Mouse (Mus musculus) cerebellum, postnatal 10 days (tissue): ENCODE measurements around the gene Gle1.
A peak's percentile ranks its signal among the peaks of the same experiment; 100 is the strongest.
"Not testable (repeated sequence)": the region's sequence is repeated elsewhere in the genome, so short reads cannot be mapped to it uniquely, and the experiment has no call there.

Experiments used
- DNase-seq, 2 experiments: peaks; one replicate each; pipeline ENCODE4 v3.0.0; 2021; ENCODE audit warnings: mixed read lengths in 2 of 2

Gle1 gene

GRCm38 (mm10) chr2:29934906-29935599, at the start of gene Gle1:
Gle1 (plus strand) TSS chr2:29935426.
- peak; percentile 98 to 99 for DNase-seq

DNA sequence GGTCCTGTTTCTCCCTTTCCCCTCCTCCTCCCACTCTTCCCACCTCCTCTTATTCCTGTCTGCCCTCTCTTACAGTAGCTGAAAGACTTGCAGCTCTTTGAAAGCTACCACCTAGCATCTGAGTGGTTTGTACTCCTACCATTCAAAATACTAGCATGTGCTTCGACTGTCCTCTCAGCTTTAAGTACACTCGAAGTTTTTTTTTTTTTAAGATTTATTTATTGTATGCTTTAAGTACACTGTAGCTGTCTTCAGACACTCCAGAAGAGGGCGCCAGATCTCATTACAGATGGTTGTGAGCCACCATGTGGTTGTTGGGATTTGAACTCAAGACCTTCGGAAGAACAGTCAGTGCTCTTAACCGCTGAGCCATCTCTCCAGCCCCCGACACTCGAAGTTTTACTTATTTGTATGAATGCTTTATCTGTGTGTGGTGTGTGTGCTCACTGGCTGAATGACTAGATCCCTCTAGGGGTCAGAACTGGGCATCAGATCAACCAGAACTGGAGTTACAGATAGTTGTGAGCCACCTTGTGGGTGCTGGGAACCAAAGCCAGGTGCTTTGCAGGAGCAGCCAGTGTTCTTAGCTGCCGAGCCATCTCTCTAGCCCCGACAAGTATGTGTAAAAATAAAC, 48.5 kb upstream of the Gle1 start:
- DNase-seq, result not testable (repeated sequence)

DNA sequence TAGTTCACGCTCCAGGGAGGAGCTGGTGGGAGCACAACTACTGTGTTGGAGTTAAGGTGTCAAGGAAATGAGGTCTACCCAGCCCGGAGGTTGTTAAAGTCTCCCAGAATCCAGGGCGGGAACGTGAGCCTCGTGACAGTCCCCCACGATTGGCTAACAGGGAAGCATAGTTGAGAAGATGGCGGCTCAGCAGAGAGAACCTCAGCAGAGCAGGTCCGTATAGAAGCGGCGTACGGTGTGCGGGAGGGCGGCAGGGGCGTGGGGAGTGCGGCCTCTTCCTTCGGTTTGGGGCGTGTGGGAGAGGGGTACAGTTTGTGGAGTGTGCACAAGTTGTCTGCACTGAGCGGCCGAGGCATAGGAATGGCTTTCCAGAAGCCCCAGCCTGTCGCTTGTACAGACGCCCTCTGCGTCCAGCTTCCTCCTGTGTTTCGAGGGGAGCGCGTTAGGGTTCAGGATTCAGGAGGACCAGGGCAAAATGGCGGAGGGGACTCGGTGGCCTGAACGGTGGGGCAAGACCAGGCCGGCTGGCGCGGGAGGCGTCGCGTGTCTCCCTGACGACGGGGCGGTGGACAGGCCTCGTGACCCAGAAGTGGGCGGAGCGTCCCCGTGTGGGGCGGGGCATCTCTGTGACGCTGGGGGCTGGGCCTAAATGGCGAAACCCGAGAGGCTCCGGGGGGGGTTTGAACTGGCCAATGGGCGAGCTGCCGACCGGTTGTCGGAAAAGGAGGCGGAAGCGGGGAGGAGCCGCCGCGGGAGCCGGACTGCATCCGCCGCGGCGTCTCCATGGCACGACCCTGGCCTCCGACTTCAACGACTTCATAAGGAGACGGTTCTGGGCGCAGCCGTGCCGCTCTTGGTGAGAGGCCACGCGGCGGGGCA, 45.9 kb upstream of the Gle1 start, which contains the start of gene Odf2:
Odf2 (plus strand) TSS at position 156 of the 879 bp plus-strand sequence.
- peak; percentile 100 for DNase-seq

GRCm38 (mm10) chr2:29889991-29890833, 45.0 kb upstream of the Gle1 start:
- peak; percentile 87 to 89 for DNase-seq

GRCm38 (mm10) chr2:29891773-29892172, 43.5 kb upstream of the Gle1 start:
- DNase-seq, result no peak

GRCm38 (mm10) chr2:29896071-29896470, 39.2 kb upstream of the Gle1 start:
- DNase-seq, result no peak

- no peak for DNase-seq
These were observed 37.9 kb upstream of the Gle1 start for GRCm38 (mm10) chr2:29897366-29897765.

GRCm38 (mm10) chr2:29898081-29898480, 37.1 kb upstream of the Gle1 start:
- DNase-seq, result peak; percentile 28 to 52

- no peak for DNase-seq
These were observed 33.0 kb upstream of the Gle1 start for GRCm38 (mm10) chr2:29902194-29902593.

GRCm38 (mm10) chr2:29908171-29908570, 27.1 kb upstream of the Gle1 start:
- DNase-seq, result not testable (repeated sequence)

DNA sequence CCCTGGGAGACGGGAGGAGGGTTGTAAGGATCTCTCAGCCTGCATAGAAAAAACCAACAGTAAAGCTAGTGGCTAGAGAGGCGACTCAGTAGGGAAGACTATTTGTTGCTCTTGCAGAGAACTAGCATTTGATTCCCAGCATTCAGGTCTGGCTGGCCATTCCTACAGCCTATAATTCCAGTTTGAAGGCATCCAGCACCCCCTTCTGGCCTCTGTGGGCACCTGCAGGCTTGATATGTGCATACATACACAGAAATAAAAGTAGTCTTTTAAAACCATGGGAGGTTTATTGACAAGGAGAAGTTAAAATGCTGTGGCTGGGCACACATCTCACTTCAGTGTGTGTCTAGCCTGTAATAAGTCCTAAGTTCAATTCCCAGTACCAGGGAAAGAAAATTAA, 25.2 kb upstream of the Gle1 start:
- DNase-seq, result peak in 1 of 2 experiments; percentile 35

DNA sequence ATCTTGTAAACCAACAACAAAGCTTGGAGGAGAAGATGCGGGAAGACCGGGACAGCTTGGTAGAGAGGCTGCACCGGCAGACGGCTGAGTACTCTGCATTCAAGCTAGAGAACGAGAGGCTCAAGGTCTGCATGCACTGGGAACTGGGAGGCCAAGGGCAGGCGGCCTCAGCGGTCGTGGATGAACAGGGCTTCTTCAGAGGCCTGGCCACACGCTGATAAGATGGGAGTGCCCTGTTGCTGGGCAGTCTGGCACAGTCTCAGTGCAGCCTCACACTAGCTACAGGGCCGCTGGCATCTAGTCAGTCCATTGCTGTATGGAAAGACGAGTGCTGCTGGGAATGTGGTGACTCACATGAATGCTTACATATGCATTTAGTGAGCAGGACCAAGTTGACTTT, 17.6 kb upstream of the Gle1 start:
- no peak for DNase-seq

DNA sequence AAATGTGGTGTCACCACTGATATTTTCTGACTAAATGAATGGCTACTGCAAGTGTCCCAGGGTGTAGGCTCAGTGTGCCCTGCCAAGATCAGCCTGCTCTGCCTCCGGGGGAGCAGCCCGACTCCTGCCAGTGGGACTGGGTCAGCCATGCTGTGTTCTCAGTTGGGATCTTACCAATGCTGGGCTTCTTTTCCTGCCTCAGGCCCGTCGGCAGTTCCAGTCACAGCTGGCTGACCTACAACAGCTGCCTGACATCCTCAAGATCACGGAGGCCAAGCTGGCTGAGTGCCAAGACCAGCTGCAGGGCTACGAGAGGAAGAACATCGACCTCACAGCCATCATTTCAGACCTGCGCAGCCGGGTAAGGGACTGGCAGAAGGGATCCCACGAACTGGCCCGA, 13.2 kb upstream of the Gle1 start:
- DNase-seq, result peak; percentile 47 to 55

GRCm38 (mm10) chr2:29926542-29926941, 8.7 kb upstream of the Gle1 start:
- no peak for DNase-seq

DNA sequence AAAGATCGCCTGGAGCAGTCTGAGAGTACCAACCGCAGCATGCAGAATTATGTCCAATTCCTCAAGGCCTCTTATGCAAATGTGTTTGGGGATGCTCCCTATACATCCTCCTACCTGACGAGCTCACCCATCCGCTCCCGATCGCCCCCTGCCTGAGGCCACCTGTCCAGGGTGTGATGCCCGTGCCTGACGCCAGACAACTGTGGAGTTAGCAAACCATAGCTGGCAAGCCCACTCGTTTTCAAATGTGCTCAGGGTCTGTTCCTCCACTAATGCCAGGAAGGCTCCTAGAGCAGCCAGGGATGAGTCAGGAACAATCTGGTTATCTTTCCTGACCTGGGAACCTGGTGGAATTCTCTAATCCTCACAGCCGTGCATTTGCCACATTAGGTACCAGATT, 4.7 kb upstream of the Gle1 start:
- peak; percentile 97 to 98 for DNase-seq

GRCm38 (mm10) chr2:29931194-29931593, 4.0 kb upstream of the Gle1 start:
- DNase-seq, result peak; percentile 36 to 48

DNA sequence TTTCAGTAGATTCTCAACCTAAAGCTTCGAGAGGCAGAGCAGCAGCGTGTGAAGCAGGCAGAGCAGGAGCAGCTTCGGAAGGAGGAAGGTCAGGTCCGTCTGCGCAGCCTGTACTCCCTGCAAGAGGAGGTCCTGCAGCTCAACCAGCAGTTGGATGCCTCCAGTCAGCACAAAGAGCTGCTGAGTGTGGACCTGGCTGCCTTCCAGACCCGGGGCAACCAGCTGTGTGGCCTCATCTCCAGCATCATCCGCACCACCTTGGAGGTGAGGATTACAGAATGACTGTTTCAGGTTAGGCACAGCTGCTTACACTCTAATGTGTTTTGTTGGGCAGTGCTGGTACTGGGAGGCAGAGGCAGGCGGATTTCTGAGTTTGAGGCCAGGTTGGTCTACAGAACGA, 4.8 kb downstream of the Gle1 start:
- no peak for DNase-seq

- no peak for DNase-seq
These were observed 5.6 kb downstream of the Gle1 start for GRCm38 (mm10) chr2:29940826-29941225.

DNA sequence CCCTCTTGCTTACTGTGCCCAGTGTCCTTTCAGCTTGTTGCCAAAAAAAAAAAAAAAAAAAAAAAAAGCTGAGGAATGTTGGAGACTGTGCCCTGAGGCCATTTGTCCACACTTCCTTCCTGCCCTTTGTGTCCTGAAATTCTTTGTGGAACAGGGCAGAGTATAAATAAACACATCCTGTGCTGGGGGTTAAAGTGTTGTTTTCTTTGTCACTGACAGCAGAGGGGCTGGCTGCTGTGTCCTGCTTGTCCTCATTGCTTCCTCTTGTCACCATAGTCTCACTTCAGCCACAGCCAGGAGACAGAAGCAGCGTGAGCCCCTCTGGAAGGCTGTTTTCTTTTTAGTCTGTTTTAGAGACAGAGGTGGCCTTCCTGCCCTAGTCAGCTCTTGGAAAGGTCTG, 9.5 kb downstream of the Gle1 start:
- no peak for DNase-seq

- DNase-seq, result peak in 1 of 2 experiments; percentile 20
These were observed 13.7 kb downstream of the Gle1 start for GRCm38 (mm10) chr2:29948896-29949295.

DNA sequence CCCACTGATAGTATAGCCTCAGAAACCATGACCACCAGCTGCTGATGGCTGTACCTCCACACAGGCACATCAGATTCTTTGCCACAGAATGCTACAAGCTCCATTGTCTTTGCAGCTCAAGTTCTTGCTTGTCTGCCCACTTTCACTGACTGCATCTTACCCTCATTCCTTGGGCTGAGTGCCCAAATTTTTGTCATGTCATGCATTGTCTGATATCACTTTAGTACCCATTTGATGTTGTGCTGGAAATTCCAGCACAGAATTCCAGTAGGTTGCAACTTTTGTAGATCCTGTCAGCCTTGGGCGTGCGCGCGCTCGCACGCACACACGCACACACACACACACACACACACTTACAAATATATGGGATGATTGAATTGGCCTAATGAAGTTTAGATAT, 26.0 kb downstream of the Gle1 start:
- DNase-seq, result no peak
